Mouse (Mus musculus) forebrain, postnatal 0 days (tissue): Measurements from ENCODE around the gene Rtn4ip1. TPM values are rescaled to one million over a fixed set of nuclear protein-coding genes. Genes with fewer than 3 reads are reported as not detected.
"Not testable (repeated sequence)": the region's sequence is repeated elsewhere in the genome, so short reads cannot be mapped to it uniquely, and the experiment has no call there.

ENCODE experiments used
- ATAC-seq: fragments of 200-750 bp; cut with Nextera tagmentation; 2 replicates; pipeline ENCODE4 v1.8.0; 2017; ENCODE audit warnings: mild to moderate bottlenecking, moderate library complexity
- DNase-seq: peaks from one replicate; pipeline ENCODE4 v3.0.0-alpha.2; 2015
- H3K27ac ChIP-seq: fragments of 300-500 bp; sonication (generic); 2 replicates; pipeline ENCODE4 v1.5.1; 2014; ENCODE audit warnings: low read depth, mild to moderate bottlenecking, antibody characterized with exemption, low read length, moderate library complexity, mixed read lengths
- H3K27me3 ChIP-seq: fragments of 300-500 bp; sonication (generic); 2 replicates; pipeline ENCODE4 v1.6.1; 2014; ENCODE audit warnings: mild to moderate bottlenecking, low read length, mixed read lengths; ENCODE audit not compliant: insufficient read depth
- H3K36me3 ChIP-seq: fragments of 300-500 bp; sonication (generic); 2 replicates; pipeline ENCODE4 v1.6.1; 2014; ENCODE audit warnings: mild to moderate bottlenecking, moderate library complexity; ENCODE audit not compliant: insufficient read depth
- H3K4me1 ChIP-seq: fragments of 300-500 bp; sonication (generic); 2 replicates; pipeline ENCODE4 v1.6.1; 2014; ENCODE audit warnings: antibody characterized with exemption; ENCODE audit not compliant: insufficient read depth
- H3K4me2 ChIP-seq: fragments of 300-500 bp; sonication (generic); 2 replicates; pipeline ENCODE4 v1.6.1; 2014; ENCODE audit warnings: low read depth, mild to moderate bottlenecking, moderate library complexity
- H3K4me3 ChIP-seq: fragments of 300-500 bp; sonication (generic); 2 replicates; pipeline ENCODE4 v1.5.1; 2014; ENCODE audit warnings: low read depth, low read length, mixed read lengths
- H3K9ac ChIP-seq: fragments of 300-500 bp; sonication (generic); 2 replicates; pipeline ENCODE4 v1.6.1; 2014; ENCODE audit warnings: mild to moderate bottlenecking
- H3K9me3 ChIP-seq: fragments of 300-500 bp; sonication (generic); 2 replicates; pipeline ENCODE4 v1.6.1; 2016; ENCODE audit warnings: low read length
- CTCF ChIP-seq: sonication (generic); IDR thresholded peaks from 2 replicates; pipeline ENCODE4 v1.5.1; 2016; ENCODE audit warnings: antibody characterized with exemption, control low read depth, low read depth
- WGBS: fragments of 180-500 bp; shearing (Covaris S2); extraction: QIAGEN DNeasy Blood & Tissue Kit; methylation state at CpG from one replicate; pipeline ENCODE4 v1.1.7; 2014; 5-methylcytosine and 5-hydroxymethylcytosine counted together
- polyA plus RNA-seq: library from polyadenylated mRNA; unstranded; fragments of >200 nt; fragmentation: Nextera tagmentation; extraction: Ambion mirVana; gene quantifications from 2 replicates; pipeline ENCODE4 v1.2.1, GENCODE M21; 2015
- total RNA-seq: library from RNA; depleted of rRNA; stranded (reverse); fragments of >200 nt; gene quantifications from 2 replicates; pipeline ENCODE4 v1.2.3, GENCODE M21; 2014

Rtn4ip1 gene
- total and polyA plus RNA-seq, 2 experiments from 2014 or later: 5.8 to 10.6 TPM

GRCm38 (mm10) chr10:43910873-43911142, 9.2 kb downstream of the Rtn4ip1 start:
- TF ChIP-seq CTCF: no peak
- H3K36me3 ChIP-seq: no peaks in the 10 kb centered on the region
- no peaks in the 10 kb centered on the region for H3K27me3 ChIP-seq
- no peak overlapping the region for H3K4me2 ChIP-seq
- no peak overlapping the region for H3K9ac ChIP-seq
- no peak overlapping the region for H3K4me3 ChIP-seq
- H3K4me1 ChIP-seq: no peaks in the 10 kb centered on the region
- 92% methylated on average over 8 of the region's 8 CpGs for WGBS
- no peak for DNase-seq
- no peaks in the 10 kb centered on the region for H3K9me3 ChIP-seq
- no peak for ATAC-seq
- no peak overlapping the region for H3K27ac ChIP-seq

- Histone ChIP-seq H3K9ac (no peak overlapping the region), H3K4me1 (no peaks in the 10 kb centered on the region), H3K36me3 (no peaks in the 10 kb centered on the region), H3K9me3 (no peaks in the 10 kb centered on the region), H3K27ac (no peak overlapping the region), H3K4me3 (no peak overlapping the region), H3K4me2 (no peak overlapping the region), H3K27me3 (no peaks in the 10 kb centered on the region)
- DNase-seq (no peak), ATAC-seq (no peak)
- TF ChIP-seq CTCF: no peak
- WGBS: 89% methylated on average over 3 of the region's 3 CpGs
These were observed 10.6 kb downstream of the Rtn4ip1 start for GRCm38 (mm10) chr10:43912236-43912635.

- no peaks in the 10 kb centered on the region for H3K4me1 ChIP-seq
- no peak for DNase-seq
- H3K9me3 ChIP-seq: no peaks in the 10 kb centered on the region
- ATAC-seq: no peak
- H3K4me3 ChIP-seq: no peak overlapping the region
- no peak overlapping the region for H3K4me2 ChIP-seq
- no peak overlapping the region for H3K9ac ChIP-seq
- H3K36me3 ChIP-seq: no peaks in the 10 kb centered on the region
- no peaks in the 10 kb centered on the region for H3K27me3 ChIP-seq
- 80% methylated on average over 12 of the region's 12 CpGs for WGBS
- TF ChIP-seq CTCF: no peak
- no peak overlapping the region for H3K27ac ChIP-seq
These were observed 14.6 kb downstream of the Rtn4ip1 start for GRCm38 (mm10) chr10:43916181-43916580.

GRCm38 (mm10) chr10:43916737-43917136, 15.1 kb downstream of the Rtn4ip1 start:
- H3K9ac ChIP-seq: no peak overlapping the region
- H3K4me3 ChIP-seq: no peak overlapping the region
- no peak overlapping the region for H3K27ac ChIP-seq
- no peaks in the 10 kb centered on the region for H3K4me1 ChIP-seq
- H3K36me3 ChIP-seq: no peaks in the 10 kb centered on the region
- DNase-seq (no peak), ATAC-seq (no peak)
- no peak overlapping the region for H3K4me2 ChIP-seq
- no peaks in the 10 kb centered on the region for H3K27me3 ChIP-seq
- WGBS: 88% methylated on average over 2 of the region's 2 CpGs
- no peak for TF ChIP-seq CTCF
- no peaks in the 10 kb centered on the region for H3K9me3 ChIP-seq

DNA sequence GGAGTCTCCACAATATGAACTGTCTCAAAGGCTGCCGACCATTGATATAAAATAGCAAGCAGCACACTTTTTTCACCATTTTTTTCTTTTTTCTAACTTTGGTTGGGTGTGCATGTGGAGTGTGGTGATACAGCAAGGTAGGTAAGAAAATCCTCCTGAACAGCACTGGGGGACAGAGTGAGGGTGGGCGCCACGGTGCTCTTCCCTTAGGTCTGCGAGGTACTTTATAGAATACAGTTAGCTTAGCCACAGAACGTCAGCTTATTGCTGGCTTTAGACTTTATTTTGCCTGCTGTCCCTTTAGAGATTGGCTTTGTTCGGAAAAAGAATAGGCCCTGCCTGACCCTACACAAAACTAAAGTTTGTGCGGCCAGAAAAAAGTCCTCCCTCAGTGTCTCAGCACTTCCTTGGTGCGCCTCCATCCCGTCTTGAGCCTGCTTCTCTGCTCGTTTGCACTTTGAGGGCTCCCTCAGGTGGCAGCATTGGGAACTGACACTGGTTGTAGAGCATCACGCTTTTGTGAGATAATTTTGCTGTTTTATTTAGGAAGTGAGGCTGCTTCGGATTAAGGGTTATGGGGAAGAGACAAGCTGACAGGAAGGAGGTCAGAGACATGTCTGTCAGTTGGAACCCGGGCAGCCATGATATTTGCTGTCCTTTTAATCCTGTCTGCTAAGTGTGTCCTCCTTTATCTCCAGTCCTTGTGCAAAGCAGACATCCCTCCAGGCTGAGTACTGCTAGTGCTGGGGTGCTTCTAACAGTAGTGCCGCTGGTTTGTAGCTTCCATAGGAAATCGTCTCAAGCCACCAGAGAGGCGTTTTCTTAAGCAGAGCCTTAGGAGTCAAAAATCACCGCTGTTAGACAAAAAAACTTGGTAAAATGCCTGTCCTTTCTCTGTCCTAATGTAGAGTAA, 17.3 kb downstream of the Rtn4ip1 start:
- H3K4me1 ChIP-seq: no peaks in the 10 kb centered on the region

DNA sequence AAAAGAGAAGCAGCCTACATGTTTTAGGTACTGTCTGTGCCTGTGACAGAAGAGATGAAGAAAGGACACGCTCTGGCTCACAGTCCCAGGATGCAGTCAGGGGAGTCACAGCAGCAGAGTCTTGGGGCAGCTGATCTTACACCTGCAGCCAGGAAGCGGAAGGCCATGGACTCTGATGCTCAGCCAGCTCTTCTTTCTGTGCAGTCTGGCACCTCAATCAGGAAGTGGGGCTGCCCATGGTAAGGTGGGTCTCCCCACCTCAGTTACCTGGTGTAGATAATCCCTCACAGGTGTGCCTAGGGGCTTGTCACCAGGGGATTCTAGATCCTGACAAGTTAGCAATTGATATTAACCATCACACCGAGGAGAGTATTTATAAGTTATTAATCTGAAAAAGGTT, 21.5 kb downstream of the Rtn4ip1 start:
- Histone ChIP-seq H3K4me1 (no peaks in the 10 kb centered on the region), H3K4me2 (no peak overlapping the region), H3K9me3 (no peaks in the 10 kb centered on the region), H3K27me3 (no peaks in the 10 kb centered on the region), H3K4me3 (no peak overlapping the region), H3K27ac (no peak overlapping the region), H3K9ac (no peak overlapping the region), H3K36me3 (peaks cover 8% of the 10 kb centered on the region; the same call in 1 of the 2 replicates)
- ATAC-seq (no peak), DNase-seq (no peak)
- WGBS: 92% methylated on average over 3 of the region's 3 CpGs
- no peak for TF ChIP-seq CTCF

More for the DNA sequence above, 17.3 kb downstream of the Rtn4ip1 start:
- Histone ChIP-seq H3K9me3 (no peaks in the 10 kb centered on the region), H3K4me3 (no peak overlapping the region), H3K27ac (no peak overlapping the region), H3K4me2 (no peak overlapping the region), H3K36me3 (peaks cover 3% of the 10 kb centered on the region; the same call in 1 of the 2 replicates), H3K27me3 (no peaks in the 10 kb centered on the region), H3K9ac (no peak overlapping the region)
- DNase-seq (peak; percentile 91), ATAC-seq (peak; percentile 92)
- TF ChIP-seq CTCF: peak; percentile 98
- 38% methylated on average over 17 of the region's 17 CpGs for WGBS

GRCm38 (mm10) chr10:43925776-43926175, 24.2 kb downstream of the Rtn4ip1 start:
- H3K9ac ChIP-seq, ATAC-seq, H3K4me2 ChIP-seq, H3K4me3 ChIP-seq, H3K9me3 ChIP-seq, H3K27me3 ChIP-seq, H3K27ac ChIP-seq, H3K4me1 ChIP-seq, DNase-seq: not testable (repeated sequence)
- 90% methylated on average over 9 of the region's 9 CpGs for WGBS
- H3K36me3 ChIP-seq: peaks cover 16% of the 10 kb centered on the region
